Mouse (Mus musculus) adrenal gland (tissue): ENCODE results near the gene Rnf220.

Source experiments
- intact Hi-C: fragments of 180-260 bp; cut with DNase I; formaldehyde crosslinking; loops from one replicate; pipeline ENCODE4 v1.15.1; 2025

Gene Rnf220

DNA sequence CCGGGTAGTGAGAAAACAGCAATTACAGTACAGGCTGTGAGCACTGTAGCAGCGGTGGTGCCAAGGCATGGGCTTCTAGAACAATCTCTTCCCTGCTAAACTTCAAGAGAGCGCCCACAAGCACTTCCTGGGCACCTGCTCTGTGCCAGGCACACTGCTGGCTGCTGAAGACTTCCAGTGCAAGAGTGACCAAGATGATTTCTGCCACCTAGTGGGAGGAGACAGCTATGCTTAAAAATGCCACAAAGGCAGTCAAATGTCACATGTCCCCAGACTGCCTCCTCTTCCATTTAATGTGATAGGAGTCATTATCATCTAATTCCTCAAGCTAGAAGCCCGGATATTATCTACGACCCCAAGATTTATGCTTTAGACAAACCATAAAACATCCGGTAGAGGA lies 150.8 kb downstream of the Rnf220 start:
- intact Hi-C loops, result loop anchor here (1.0 kb wide), 1 partner anchor 76 kb away; no protein-coding TSS in a partner anchor

DNA sequence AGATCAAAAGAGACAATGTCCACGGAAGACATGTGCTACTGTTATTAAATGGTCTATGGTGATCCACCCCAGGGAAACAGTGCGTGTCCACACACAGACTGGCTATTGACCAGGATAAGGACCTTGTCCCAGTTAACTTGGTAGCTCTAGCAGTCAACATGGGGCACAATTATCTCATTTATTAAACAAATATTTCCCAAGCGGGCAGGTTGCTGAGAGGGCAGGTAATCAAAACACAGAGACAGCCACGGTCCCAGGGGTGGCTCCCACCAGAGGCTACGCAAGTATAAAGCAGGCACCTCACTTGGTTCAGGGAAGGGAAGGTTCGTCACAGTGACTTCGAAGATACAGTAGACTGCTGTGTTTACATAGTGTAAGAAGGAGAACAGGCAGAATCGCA lies 153.5 kb downstream of the Rnf220 start:
- intact Hi-C loops, result no loop called here

DNA sequence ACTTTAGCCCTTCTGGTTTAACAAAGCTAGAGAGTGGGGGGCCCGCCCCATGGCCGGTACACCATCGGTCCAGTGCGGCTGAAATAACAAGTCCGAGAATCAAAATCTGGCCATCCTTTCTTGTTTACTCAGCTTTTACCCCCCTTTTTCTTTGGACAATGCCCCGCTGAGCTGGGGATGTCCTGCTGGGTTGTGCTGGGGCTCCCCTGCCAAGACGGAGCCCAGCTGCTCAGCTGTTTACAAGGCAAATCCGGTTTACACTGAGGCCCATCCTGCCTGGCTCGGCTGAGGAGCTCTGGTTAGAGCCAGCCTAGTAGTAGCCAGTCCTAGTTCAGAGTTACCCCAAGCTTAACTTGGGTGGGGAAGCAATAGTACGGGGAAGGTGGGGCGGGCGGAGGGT lies 154.1 kb downstream of the Rnf220 start:
- intact Hi-C loops, result no loop called here

- intact Hi-C loops, result no loop called here
Measured at GRCm38 (mm10) chr4:117341282-117341681, 155.6 kb downstream of the Rnf220 start.

DNA sequence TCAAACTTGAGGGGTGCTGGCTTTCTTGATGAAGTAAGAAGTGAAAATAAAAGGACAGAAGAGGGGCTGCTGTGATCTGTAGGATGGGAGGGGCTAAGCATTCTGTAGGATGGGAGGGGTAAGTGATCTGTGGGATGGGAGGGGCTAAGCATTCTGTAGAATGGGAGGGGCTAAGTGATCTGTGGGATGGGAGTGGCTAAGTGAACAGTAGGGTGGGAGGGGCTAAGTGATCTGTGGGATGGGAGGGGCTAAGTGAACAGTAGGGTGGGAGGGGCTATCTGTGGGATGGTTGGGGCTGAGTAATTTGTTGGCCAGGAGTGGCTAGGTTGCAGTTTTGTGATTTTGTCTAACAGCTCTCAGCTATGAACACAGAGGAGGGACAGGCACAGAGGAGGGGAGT lies 157.1 kb downstream of the Rnf220 start:
- intact Hi-C loops, result no loop called here

GRCm38 (mm10) chr4:117330836-117331475 lies 165.9 kb downstream of the Rnf220 start:
- intact Hi-C loops, result no loop called here

GRCm38 (mm10) chr4:117330132-117330531 lies 166.7 kb downstream of the Rnf220 start:
- intact Hi-C loops, result no loop called here

DNA sequence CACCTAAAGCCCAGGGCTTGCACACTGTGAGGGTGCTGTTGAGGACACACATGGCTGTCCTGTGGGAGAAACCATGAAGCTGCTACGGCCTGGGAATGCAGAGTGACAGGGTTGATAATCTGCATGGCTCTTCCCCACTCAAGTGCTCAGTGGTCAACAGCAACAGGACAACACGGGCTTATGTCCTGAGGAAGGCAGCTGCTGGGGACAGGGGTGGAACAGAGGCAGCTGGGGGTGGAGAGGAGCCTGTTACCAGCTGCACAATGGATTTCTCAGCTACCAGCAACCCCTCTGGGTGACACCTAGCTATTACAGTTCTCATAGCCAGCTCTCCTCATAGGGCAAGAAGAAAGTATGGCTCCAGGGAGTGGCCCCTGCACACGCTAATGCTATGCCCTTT lies 169.9 kb downstream of the Rnf220 start:
- intact Hi-C loops, result loop anchor here (5.0 to 10.0 kb wide), 2 partner anchors 200 to 348 kb away; no protein-coding TSS in a partner anchor

DNA sequence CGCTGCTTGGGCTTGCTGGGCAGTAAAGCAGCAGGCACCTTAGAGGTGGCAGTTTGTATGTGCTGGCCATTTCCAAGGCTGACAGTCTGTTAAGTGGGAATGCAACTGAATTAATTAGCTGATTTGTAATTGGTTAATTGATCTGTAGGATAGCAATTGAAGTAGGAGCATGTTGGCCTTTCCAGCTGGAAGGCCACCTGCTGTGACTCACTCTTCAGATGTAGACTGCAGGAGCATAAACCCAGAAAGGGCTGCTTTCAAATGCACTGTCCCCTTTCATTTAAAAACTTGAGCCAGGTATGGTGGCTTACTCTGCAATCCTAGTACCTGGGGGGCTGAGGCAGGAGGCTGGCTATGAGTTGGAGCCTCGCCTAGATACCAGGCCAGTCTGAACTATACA lies 171.8 kb downstream of the Rnf220 start:
- intact Hi-C loops, result loop anchor here (5.0 to 10.0 kb wide), 2 partner anchors 202 to 350 kb away; no protein-coding TSS in a partner anchor

DNA sequence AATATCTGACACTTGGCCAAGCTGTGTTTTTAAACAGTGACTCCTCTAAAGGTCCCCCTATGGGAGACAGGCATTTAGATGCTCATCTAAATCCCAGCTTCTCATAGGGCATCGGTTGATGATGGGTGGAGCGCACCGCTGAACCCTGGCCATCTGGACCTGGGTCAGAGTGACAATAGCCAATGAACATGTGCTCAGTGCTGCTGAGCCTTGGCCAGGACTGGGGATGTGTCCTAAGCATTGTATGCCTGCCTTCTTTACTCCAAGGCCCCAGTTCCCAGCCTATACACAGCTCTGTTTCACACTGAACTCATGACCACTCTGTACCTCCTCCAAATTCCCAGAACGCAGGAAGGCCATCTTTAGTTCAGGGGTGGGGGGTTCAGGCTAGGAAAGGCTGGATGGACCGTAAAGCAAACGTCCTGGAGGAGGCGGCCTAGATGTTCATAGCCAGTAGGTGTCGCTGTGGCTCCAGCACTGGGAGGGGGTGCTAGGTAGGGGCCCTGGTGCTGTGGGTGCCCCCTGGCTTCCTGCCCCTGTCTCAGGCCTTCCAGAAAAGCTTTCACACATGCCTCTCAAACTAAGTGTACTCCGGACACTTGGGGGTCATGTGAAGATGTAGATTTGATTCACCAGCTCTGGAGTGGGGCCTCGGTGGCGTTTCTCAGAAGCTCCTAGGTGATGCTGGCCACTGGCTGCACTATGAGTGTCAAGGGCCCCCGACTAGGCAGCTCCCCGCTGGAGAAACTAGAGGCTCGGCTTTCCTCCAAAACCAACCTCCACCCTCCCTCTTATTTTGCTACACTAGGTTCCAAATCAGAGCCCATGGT lies 173.1 kb downstream of the Rnf220 start:
- intact Hi-C loops, result loop anchor here (10.0 kb wide), 1 partner anchor 351 kb away; no protein-coding TSS in a partner anchor

GRCm38 (mm10) chr4:117321011-117321410 lies 175.8 kb downstream of the Rnf220 start:
- intact Hi-C loops, result loop anchor here (10.0 kb wide), 1 partner anchor 354 kb away; no protein-coding TSS in a partner anchor

DNA sequence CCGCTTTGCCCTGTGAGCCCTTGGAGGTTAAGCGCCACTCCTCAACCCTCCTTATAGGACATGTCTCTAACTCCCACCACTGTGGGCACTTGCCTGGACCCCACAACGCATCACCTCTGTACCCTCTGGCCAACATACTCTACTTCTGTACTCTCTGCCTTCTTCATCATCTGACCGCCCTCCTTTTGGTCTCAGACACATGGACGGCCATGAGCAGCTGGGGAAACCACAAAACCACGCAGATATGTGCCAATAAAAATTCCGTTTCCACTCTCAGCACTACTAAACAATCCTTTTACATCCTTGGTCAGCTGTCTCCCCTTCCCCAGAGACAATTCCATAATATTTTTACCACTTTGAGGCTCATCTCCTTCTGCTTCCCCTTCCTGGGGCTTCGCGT lies 178.3 kb downstream of the Rnf220 start:
- intact Hi-C loops, result no loop called here

DNA sequence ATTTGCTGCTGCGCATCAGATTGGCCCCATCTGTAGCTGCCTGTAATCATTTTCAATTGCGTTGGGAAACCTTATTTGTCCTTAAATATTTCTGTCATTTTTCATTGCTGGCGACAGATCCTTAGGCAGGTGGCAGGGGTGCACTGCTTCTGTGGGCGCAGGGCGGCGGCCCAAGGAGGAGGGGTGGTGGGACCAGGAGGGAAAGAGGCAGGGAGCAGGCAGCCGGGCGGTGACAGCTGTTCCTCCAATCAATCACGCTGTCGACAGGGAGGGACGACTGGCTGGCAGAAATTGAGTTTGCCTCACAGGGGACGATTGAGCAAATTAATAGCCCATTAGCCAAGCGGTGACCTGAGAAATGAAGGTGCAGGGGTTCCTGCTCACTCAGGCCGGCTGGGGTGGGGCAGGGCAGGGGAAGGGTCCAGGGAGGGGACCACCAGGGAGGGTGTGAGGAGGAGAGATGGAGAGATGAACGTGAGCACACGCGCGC lies 179.1 kb downstream of the Rnf220 start:
- intact Hi-C loops, result no loop called here

DNA sequence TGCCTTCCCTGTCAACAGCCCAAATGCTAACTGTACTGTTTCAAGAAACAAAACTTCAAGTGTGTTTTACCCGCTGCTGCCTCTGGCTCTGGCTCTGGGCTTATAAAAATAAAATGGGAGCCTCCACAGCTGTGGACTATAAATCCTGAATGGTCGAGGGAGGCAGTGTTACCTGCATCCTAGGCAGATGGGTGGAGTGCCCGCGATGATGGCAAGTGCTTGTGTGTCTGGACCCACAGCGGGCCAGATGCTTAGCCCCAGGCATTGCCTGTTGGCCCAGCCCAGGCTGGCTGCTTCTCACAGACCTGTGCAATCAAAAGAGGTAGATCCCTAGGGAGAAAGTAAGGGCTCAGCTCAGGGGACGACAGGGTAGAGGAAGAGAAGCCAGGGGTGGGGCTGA lies 180.1 kb downstream of the Rnf220 start:
- intact Hi-C loops, result no loop called here

GRCm38 (mm10) chr4:117314849-117315500 lies 181.9 kb downstream of the Rnf220 start:
- intact Hi-C loops, result loop anchor here (5.0 kb wide), 1 partner anchor 43 kb away; no protein-coding TSS in a partner anchor

DNA sequence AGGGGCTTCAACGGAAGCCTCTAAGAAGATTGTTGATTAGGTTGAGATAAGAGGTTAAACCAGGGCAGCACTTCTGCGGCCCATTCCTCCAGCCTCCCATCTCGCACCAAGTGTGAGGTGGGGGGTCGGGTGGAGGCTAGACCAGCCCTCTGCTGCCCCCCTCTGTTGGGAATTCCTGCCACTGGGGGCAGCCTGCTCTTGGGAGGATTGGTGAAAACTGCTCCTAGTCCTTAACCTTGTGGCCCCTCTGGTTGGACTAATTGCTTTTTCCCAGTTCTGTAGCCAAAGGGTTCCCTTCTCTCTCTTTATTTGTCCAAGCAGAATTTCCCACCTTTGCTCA lies 183.8 kb downstream of the Rnf220 start:
- intact Hi-C loops, result loop anchor here (5.0 kb wide), 1 partner anchor 41 kb away; no protein-coding TSS in a partner anchor

GRCm38 (mm10) chr4:117312416-117313084 lies 184.3 kb downstream of the Rnf220 start:
- intact Hi-C loops, result loop anchor here (5.0 kb wide), 1 partner anchor 40 kb away; no protein-coding TSS in a partner anchor

GRCm38 (mm10) chr4:117311891-117312290 lies 185.0 kb downstream of the Rnf220 start:
- intact Hi-C loops, result loop anchor here (5.0 kb wide), 1 partner anchor 40 kb away; no protein-coding TSS in a partner anchor

- intact Hi-C loops, result no loop called here
Measured at GRCm38 (mm10) chr4:117309427-117309826, 187.4 kb downstream of the Rnf220 start.

- intact Hi-C loops, result no loop called here
Measured at GRCm38 (mm10) chr4:117307270-117307669, 189.6 kb downstream of the Rnf220 start.

- intact Hi-C loops, result no loop called here
Measured at GRCm38 (mm10) chr4:117305461-117305860, 191.4 kb downstream of the Rnf220 start.
